Mouse (Mus musculus): ENCODE data around the gene Dnah6.

DNA sequence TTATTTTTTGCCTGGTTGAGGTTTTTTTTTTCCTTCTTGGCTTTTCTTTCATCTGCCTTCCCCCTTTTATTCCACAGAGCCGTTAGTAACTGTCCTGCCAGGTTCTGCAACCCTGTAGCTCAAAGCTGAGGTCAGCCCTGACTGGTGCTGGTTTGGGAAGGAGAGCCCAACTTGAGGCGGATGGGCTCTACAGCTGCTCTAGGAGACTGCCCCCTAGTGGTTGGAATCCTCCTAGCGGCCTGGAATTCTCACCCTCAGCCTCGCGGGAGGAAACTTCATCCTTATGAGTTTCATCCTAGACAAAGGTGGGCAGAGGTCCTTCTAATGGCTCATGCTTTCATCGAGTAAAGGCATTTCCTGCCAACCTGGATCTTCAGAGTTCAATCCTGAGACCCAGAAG, 211.4 kb downstream of the Dnah6 start:
- TF ChIP-seq CTCF (IDR thresholded peaks at IDR 0.05; ENCODE audit: low read depth, low read length) (peak; percentile 66), GATA1 (IDR thresholded peaks at IDR 0.05; ENCODE audit: borderline replicate concordance, low read length) (no peak), TAL1 (conservative IDR thresholded peaks at IDR 0.05; ENCODE audit: low read depth, low read length) (no peak), POLR2AphosphoS5 (IDR thresholded peaks at IDR 0.05; ENCODE audit: insufficient replicate concordance, low read depth, low read length) (no peak)

All from G1E (cell line).